Mouse (Mus musculus) adrenal gland, adult 18-20 months (tissue): ENCODE measurements around the gene Myh2. TPM values are rescaled to one million over a fixed set of nuclear protein-coding genes. Genes with fewer than 3 reads are reported as not detected.

ENCODE experiments used
- DNase-seq, 2 experiments: peaks; one replicate each; pipeline ENCODE4 v3.0.0; 2021 to 2022; ENCODE audit warnings: low spot score in 2 of 2
- total RNA-seq, 2 experiments: library from RNA; stranded (reverse); gene quantifications; 1 replicate in 1 of 2; 2 replicates in 1 of 2; pipeline ENCODE4 v1.2.3; 2021

The Myh2 gene
- total RNA-seq, 2 experiments from 2014 or later: 5.2 TPM; not detected in 1

GRCm38 (mm10) chr11:67151651-67152630 is 18.9 kb upstream of the Myh2 start:
- peak in 1 of 2 experiments; percentile 2 for DNase-seq

GRCm38 (mm10) chr11:67153123-67153522 is 17.7 kb upstream of the Myh2 start:
- DNase-seq: no peak

DNA sequence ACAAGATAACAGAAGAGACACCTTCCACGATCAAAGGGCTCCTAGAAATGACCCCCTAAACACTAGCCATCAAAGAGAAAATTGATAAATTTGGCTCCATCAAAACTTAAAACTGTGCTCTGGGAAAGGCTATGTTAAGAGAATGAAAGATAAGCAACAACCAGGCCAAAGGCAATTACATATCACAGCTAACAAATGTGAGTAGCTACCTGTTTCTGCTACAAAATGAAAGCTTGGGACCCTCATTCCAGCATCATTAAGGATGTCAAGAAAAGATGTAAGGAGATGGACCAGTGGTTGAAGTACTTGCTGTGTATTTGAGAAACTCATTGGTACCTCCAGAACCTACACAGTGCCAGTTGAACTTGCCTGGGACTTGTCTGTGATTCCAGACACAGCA is 17.0 kb upstream of the Myh2 start:
- no peak for DNase-seq

DNA sequence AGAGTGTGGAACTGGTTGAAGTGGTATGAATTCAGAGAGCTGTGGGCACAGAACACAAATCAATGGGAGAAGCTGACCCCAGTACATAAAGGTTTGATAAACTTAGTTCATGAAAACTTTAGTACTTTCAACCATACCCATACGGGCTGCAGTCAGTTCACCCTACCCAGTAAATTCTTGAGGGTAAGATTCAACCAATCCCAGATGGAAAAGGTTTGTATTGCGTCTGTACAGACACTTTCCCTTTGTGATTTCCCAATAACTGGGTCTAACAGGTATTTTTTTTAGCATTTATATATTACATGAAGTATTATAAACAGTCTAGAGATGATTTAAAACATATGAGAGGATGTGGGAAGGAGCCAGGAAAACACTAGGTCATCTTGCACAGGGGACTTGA is 15.2 kb upstream of the Myh2 start:
- no peak for DNase-seq

- no peak for DNase-seq
Observed at GRCm38 (mm10) chr11:67160131-67160530, 10.7 kb upstream of the Myh2 start.

DNA sequence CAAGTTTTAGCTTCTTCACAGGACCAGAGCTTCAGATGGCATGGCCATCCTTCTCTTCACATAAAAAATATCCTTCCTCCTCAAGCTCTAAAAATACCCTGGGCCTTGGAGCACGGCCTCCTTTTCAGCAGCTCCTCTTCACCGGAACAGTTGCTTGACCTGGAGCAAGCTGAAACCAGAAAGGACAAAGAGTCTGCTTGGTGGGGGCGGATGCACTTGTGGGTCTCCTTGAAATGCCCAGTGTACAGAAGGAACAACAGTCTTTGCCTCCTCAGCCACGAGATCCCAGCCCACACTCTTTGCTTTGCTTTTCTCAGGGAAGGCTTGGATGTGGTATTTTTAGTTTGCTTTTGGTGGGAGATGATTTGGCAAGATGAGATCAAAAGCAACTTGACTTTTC is 7.1 kb upstream of the Myh2 start:
- DNase-seq: no peak

DNA sequence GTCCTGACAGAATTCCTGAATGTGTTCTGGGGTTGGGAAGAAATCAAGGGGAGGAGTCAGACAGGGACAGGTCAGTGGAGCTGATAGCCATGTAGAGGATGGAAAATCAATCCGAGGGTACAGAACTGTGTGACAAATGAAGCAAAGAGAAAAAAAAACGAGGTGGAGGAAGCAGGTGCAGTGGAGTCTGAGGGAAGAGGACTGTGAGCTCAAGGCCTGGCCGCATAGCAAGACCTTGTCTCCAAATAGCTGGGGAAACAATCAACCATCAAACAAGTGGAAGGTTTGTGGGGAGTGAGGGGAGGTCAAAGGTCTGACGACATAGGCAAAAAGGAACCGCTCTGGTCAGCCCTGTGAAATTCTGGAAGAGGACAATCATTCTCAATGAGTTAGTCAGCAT is 6.0 kb upstream of the Myh2 start:
- no peak for DNase-seq

DNA sequence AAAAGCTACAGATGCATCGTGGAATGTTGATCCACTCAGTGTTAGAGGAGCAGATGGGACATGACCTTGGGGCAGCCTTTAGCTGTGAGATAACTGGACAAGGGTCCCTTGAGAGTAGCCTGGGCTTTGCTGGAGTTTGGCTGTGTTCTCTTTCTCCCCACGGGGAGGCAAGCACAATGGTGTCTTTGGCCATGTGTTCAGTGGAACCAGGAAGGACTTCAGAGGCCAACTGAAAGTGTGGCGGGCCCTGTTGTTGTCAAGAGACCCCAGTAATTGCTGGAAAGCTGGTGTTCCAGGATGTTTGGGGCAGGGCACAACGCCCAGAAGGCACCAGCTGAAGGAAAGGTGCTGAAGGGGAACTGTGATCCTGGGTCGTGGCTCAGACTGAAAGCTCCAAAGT is 1.5 kb upstream of the Myh2 start:
- no peak for DNase-seq

DNA sequence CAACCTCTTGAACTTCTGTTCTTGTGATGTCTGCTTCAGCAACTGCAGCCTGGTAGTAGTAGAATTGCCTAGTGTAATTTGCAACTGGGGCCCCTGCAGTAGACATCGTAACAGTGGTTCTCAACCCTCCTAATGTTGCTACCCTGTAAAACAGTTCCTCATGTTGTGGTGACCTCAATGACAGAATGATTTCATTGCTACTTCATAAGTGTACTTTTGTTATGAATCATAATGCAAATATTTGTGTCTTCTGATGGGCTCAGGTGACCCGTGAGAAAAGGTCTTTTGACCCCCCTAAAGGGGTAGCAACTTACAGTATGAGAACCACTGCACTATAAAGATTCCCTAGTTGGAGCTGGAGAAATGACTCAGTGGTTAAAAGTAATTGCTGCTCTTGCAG is 1.6 kb downstream of the Myh2 start:
- DNase-seq: no peak

DNA sequence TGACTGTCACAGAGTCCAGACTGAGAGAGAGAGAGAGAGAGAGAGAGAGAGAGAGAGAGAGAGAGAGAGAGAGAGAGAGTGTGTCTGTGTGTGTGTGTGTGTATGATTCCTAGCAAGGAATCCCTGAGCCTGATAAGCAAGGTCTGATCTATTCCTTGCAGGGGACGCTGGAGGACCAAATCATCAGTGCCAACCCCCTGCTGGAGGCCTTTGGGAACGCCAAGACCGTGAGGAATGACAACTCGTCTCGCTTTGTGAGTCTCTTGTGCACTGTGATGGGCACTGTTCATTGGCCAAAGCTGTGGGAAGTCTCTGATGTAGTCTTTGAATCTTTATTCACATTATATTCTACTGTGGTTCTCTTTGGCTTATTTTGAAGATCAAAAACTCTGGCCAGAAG is 5.5 kb downstream of the Myh2 start:
- no peak for DNase-seq

GRCm38 (mm10) chr11:67190316-67190715 is 19.5 kb downstream of the Myh2 start:
- DNase-seq: no peak

GRCm38 (mm10) chr11:67190814-67191213 is 20.0 kb downstream of the Myh2 start:
- DNase-seq: no peak

- no peak for DNase-seq
Observed at GRCm38 (mm10) chr11:67191496-67191895, 20.7 kb downstream of the Myh2 start.

DNA sequence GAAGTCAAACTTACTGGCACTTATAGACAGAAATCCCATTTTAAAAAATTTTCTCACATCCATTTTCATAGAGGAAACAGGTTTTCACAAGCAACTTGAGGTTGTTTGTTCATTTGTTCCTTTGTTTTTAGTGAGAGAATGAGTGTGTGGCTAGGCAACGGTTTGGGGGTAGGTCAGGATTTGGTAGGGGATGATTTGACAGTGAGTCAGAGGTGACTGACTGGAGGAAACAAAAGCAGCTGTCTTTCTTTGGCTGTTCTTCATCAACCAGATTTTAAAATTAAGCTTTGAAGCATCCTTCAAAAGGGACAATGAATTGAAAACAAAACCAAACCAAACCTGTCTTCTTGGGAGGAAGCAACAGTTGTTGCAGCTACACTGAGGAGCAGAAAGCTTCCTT is 28.5 kb downstream of the Myh2 start:
- no peak for DNase-seq

- no peak for DNase-seq
Observed at GRCm38 (mm10) chr11:67199752-67200151, 28.9 kb downstream of the Myh2 start, which contains the start of gene Myh1. Gene Myh1, plus strand, starts transcription at chr11:67200052.

- DNase-seq: no peak
Observed at GRCm38 (mm10) chr11:67204766-67205165, 33.9 kb downstream of the Myh2 start.

DNA sequence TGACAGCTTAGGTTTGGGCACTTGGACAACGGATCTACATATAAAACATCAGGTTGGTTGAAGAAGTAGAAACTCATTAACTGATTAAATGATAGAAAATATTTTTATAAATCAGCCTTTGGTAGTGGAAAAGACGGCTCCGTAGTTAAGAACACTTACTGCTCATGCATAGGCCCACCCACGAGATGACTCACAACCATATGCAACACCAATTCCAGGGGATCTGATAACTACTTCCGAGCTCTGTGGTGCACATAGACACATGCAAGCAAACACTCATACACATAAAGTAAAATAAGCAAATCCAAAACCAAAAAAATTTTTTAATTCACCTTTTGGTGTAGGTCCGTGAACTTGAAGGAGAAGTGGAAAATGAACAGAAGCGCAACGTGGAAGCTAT is 51.0 kb downstream of the Myh2 start:
- DNase-seq: no peak

- DNase-seq: no peak
Observed at GRCm38 (mm10) chr11:67224466-67224865, 53.6 kb downstream of the Myh2 start.

DNA sequence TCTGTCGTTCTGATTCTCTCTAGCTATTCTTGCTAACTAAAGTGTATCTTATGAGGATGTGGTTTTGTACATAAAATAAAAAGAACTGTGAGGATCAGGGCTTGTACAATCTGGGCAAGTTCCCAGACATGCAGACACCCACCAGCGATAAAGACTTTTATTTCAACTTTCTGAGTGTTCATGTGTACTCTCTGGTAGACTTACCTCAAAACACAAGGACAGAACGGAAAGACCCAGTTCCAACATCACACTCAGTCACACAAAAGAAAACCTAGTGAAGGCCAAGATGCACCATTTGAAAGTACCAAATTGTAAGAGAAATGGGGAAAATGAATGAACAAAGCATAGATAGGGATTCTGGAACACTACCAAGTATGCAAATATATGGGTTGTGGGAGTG is 57.9 kb downstream of the Myh2 start:
- DNase-seq: no peak

DNA sequence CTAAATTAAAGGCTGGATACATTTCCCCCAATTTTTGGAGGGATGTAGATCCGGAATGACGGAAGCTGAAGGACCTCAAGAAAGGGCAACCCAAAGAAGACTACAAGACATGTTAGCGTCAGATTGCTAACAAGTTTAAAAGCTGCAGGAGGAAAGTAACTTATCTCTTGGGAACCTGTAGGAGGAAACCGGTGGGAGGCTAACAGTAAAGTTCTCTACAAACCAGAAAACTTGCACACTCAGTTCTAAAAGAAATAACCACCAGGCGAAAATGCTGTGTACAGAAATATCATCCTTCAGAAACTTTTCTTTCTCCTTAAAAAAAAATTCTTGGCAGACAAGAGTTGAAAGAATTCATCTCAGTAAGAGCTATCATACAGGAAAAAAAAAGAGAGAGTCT is 58.3 kb downstream of the Myh2 start:
- no peak for DNase-seq

GRCm38 (mm10) chr11:67229946-67230345 is 59.1 kb downstream of the Myh2 start:
- no peak for DNase-seq

DNA sequence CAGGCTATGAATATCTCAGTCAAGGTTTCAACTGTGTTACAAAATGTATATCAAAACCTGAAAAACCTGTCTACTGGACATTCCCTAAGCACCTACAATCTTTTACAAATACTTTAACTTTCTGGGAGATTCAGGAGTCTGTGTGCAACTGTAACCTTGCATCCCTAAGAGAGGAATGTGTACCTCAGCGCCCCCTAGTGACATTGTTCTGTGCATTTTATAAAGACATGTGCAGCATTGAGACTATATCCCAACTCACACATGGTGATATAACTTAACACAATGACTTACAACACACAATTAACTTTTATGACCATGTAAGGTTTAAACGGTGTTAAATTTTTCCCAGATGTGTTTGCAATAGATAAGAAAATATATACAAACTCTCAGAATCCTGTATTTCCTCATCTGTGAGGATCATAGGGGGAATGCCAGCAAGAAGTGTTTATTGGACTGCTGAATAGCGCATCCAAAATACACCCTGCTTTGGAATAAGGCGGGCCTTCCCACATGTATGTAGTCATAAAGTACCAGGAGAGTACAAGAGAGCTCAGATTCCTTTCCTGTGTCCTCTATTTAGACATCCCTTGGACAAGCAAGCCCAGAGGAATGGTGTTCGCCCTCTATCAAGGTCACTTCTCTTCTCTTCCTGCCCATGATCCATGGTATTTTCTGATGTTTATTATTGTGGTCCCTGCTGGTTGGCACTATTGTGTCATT is 65.0 kb downstream of the Myh2 start:
- DNase-seq: peak; percentile 43 to 51
